Mouse (Mus musculus) brain, adult 2 months (tissue): ENCODE measurements around the gene Ldlr.
"Not testable (repeated sequence)": the region's sequence is repeated elsewhere in the genome, so short reads cannot be mapped to it uniquely, and the experiment has no call there.

ENCODE experiments used
- DNase-seq: peaks from one replicate; pipeline ENCODE4 v3.0.0; 2011; ENCODE audit warnings: low read depth, low spot score

Ldlr gene

DNA sequence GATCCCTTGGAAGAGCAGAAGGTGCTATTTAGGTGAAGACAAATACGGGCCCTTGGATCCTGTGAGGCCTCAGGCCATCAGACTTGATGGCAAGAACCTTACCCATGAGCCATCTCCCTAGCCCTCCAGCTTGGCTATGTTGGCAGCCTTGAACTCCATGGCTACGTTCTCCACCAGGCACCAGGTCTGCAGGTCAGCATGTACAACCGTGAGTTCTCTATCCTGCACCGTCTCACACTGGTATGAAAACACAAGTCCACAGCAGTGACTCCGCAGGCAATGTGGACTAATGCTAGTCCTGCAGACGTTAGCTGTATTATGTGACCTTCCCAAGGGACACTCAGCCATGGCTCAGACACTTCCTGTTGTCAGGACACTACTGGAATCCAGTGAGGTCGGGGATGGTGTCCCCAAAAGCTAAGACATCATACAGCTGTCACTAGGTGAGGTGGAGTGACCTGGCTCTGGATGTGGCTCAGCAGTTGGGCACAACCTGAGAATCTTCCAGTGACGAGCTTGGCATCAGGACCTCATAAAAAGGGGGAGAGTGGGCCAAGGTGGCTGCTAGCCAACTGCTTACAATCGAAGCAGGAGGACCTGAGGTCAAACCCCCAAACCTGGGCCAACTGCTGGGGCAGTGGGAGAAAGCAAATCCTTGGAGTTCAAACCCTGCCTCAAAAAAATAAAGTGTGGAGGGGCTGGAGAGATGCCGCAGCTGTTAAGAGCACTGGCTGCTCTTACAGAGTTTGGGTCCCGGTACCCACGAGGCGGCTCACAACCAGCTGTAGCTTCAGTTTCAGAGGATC lies 31.4 kb downstream of the Ldlr start:
- DNase-seq = no peak

DNA sequence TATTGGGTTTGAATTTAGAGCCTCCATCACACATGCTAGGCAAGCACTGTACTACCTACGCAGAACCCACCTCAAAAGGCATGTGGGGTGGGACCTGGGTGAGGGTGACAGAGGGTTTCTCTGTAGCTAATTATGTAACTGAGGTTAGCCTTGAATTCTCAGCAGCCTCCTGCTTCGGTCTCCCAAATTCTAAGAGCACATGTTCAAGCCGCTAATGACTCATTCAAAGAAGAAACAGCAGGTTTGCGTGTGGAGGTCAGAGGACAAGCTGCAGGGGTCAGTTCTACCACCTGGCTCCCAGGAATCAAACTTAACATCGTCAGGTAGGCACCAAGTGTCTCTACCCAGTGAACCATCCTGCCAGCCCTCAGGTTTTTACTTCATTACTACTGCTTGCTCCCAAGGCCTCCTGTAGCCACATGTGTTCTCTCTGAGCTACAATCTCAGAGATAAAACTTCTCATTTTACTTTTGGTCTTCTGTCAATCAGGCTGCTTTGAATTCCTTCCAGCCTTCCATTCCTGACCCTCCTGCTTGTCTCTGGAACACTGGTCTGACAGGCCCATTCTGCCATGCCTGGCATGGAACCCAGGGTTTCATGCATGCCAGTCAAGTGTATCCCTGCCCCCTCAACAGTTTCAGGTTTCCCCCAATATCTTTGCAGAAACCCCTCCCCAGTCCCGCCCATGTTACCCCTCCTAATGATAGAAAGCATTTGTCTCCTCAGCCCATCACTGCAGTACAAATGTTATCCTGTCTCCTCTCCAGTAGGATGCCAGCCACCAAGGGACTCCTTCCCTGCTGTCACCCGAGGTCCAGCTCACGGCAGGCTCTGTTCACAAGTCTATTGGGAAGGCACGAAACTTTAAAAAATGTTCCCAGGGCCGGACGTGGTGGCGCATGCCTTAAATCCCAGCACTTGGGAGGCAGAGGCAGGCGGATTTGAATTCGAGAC lies 35.6 kb downstream of the Ldlr start:
- no peak for DNase-seq

DNA sequence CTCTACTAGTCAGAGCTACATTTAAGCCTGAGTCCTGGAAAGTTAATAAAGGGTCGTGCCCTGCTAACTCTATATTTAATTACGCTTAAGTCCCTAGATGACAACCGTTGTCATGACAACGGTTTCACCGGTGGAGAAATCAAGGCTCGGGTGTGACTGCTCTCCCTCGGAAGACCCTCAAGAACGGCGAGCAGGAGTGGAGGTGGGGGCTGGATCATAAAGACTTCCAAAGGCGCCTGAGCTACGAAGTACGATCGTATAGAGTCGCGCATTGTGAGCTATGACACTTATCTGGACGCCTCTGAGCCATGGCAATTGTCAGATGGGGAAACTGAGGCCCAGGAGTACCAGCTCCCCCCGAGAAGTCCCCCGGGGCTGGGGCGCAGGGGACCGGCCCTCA lies 36.4 kb downstream of the Ldlr start:
- no peak for DNase-seq

DNA sequence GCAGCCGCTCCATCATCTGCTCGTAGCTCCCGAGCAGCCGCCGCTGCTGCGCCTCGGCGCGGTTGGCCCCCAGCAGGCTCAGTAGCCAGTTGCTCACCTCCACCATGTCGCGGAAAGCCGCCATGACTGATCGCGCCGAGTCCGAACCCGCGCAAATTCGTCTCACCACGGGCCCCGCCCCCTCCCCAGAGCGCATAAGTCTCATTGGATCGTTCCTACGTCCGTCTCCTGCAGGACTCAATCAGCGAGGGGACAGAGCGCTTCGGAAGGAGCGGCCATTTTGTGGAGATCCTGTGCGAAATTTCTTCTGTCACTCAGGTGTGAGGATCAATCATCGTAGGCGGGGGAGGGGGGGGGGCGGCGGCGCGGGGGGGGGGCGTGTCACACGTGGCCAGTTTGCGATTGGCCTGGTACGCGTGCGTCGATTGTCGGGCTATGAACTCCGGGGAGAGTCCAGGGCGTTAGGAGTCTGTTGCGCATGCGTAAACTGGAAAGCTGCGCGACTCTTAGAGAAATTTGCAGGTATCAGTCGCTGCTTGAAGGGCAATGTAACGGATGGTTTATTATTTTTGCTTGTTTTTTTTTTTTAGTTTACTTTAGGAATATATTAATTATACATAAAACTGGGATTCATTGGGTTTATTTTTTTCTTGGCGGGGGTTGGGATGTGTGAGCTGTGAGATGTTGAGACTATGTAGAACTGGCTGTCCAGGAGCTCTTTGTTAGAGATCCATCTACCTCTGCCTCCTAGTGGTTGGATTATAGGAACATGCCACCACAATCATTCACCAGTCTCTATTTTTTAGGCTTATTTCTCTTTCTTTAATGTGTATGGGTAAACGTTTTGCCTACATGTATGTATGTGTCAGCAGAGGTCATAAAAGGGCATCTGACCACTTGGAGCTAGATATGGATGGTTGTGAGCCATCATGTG lies 37.1 kb downstream of the Ldlr start, which contains the start of gene Spc24:
Spc24 (minus strand) TSS at position 149 of the 934 bp plus-strand sequence.
- peak; percentile 99 for DNase-seq

DNA sequence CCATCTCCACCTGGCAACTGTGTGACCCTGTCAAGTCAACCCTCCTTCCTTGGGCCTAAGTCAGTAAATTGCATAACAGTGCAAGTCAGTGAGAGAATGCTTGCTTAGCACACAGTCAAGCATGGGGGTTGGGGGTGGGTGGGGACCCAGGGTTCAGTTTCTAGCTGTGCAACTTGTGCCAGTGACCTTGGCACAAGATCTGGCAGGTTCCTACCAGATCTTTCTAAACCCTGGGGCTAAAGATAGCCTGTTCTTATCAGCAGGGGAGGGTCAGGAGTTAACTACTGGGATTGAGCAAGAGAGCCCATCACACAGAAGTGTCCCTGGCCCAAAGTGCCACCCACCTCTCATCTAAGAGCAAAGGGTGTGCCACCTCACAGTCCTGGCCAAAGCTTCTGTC lies 38.9 kb downstream of the Ldlr start:
- DNase-seq = no peak

DNA sequence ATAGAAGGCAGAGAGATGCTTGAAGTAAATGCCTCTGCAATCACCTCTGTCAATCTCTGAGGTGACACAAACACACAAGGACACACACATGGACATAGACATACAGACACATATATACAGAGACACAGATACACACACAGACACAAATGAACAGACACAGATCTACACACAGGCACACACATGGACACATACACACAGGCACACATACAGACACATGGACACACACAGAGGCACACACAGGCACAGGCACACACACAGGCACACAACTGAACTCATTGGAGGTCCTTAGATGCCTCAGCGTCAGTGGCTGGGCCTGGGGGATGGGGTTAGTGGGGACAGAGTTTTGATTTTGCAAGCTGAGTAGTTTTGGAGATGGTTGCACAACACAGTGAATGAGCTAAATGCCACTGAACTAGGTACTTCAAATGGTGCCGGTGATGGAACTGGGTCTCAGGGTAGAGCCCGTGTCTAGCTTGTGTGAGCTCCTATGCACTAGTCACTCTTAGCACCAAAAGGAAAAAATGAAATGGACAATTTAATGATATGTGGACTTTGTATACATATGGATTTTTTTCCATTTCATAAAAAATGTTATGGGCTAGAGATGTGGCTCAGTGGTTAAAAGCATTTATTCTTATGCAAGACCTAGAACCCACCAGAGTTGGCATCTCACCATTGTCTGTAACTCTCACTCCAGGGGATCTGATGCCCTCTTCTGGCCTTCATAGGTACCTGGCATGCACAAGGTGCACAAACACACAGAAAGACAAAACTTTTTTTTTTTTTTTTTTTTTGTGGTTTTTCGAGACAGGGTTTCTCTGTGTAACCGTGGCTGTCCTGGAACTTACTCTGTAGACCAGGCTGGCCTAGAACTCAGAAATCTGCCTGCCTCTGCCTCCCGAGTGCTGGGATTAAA lies 41.1 kb downstream of the Ldlr start:
- DNase-seq = no peak

DNA sequence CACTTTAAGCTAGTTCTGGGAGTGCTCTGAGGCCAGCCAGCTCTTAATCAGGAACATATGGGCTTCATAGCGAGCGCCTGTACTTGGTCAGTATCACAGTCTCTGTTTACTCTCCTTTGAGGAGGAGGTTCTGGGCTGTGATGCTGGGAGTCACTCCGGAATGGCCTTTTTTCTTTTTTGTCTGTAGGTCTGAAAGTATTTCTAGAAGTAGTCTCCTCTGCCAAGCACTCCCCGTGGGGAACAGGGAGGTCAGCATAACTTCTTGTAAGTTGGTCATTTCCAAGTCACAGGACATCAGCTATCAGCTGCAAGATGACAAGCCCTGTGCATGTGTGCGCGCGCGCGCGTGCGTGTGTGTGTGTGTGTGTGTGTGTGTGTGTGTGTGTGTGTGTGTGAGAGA lies 44.6 kb downstream of the Ldlr start:
- peak; percentile 89 for DNase-seq

DNA sequence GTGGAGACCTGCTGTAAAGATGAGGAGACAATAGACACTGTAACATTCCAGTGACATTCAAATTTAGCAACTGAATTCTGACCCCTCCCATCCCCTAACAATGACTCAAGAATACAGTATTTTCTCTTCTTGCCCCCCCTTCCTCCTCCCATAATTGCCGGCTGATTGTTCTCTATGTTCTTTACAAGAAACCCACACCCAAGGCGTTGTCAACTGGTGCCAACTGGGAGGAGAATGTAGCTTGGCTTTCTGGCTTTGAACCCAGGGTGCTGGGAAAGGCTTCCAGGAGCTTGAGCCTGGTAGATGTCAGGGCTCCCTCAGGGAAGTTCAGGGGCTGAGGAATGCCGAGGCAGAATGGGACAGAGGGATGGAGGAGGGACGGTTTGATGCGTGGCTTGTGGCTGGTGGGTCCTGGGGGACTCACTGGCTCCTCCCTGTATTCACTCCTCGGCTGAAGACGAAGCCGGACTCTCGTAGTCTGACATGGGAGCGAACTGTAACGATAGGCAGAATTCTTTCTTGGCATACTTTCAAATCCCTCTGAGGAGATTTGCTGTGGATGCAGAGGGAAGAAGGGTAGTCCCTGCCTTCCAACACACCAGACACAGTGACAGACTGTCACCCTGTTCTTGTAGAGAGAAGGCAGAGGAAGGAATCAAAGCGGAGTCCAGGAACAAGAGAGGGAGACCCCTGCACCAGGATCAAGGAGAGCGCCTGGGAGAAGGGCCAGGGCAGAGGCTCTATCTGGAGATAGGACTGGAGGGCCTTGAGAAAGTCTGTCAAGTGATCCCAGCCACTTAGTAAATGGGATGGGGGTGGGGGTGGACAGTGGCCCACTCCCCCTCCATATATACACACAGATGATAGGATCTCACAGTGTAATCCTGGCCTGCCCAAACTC lies 45.5 kb downstream of the Ldlr start:
- peak; percentile 64 for DNase-seq

DNA sequence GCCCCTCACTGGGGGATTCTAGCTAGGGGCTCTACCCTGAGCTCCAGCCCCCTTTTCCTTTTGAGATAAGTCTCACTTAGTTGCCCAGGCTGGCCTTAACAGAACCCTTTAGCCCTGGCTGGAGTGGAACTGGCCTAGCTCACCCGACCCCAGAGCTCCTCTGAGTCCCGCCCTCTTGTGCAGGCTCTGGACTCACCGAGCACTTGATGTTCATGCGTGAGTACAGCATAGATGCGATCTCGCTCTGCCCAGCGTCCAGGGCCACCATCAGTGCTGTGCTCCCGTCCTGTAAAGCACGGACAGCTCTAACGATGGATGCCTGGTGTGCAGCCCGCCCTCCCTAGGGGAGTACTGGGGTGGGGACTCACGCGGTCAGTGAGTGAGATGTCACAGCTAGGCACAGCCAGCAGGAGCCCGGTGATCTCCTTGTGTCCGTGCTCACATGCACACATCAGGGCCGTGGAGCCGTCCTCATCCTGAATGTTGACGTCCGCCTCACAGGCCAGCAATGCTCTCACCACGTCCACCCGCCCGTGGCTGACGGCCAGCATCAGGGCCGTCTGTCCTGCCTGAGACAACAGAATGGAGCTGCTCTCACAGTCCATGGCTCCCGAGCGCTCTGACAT lies 46.4 kb downstream of the Ldlr start:
- DNase-seq = peak; percentile 63

DNA sequence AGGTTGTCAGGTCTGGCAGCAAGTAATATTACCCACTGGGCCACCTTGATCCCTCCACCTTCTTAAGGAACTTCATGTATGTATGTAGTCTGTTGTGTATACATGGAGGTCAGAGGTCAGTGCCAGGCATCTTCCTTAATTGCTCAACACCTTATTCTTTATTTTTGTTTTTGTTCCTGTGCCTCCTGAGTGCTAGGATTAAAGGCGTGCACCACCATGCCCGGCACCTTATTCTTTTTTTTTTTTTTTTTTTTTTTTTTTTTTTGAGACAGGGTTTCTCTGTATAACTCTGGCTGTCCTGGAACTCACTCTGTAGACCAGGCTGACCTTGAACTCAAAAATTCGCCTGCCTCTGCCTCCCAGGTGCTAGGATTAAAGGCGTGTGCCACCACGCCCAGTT lies 50.1 kb downstream of the Ldlr start:
- not testable (repeated sequence) for DNase-seq

DNA sequence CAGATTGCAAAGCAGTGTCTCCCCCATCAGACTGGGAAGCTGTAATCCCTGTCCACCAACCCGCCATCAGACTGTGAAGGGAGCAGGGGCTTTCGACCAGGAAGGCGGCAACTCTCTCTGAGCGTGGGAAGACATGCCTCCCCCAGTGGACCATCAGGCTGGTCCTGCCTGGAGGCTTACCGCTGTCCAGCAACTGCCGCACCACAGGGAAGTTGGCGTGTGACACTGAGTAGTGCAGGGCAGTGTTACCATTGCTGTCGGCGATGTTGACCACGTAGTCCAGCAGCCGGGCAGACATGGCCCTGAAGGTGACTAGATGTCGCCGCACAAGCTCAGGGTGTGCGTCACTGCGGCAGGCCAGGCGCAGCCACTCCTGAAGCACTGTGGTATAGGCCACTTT lies 51.1 kb downstream of the Ldlr start:
- no peak for DNase-seq

DNA sequence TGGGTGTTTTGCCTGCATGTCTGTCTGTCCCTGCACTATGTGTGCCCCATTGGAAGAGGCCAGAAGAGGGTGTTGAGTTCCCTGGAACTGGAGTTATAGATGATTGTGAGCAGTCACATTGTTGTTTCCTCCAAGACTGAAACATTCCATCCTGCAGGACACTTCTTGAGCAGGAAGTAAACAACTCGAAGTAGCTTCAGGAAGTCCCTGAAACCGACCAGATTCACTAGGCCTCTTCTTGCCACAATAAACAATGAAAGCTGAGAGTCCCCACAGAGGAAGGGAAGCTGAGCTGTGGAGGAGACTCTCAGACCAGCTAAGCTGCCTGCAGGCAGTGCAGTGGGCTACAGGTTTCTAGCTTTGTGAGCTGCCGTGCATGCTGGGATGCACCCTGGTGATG lies 54.4 kb downstream of the Ldlr start:
- DNase-seq = no peak

DNA sequence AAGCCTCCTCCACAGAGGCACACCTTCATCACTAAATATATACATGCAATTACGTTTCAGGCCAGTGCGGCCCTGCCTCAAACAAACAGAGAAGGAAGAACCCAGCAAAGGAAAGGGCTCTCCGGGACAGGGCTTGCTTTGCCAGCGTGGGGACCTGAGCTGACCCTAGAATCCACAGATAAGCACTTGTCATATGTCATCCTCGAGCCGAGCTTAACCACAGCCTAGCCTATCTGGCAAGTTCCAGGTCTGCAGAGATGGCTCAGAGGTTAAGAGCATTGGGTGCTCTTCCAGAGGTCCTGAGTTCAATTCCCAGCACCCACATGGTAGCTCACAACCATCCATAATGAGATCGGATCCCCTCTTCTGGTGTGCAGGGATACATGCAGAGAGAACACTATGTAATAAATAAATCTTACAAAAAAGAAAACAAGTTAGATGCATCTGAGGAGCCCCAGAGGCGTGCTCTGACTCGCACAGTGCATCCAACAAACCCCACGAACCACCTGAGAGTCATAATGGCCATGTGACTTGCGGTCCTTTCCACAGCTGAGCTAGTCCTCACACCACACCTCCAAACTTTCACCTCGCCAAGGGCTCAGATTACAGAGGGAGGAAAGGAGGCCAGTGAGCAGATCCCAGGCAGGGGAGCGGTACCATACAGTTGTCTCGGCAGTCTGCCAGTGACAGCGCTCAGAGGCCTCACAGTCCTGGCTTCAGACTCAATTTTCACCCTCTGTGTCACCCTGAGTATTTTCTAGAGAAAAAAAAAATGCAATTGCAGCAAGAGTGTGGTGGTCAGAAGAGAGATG lies 58.6 kb downstream of the Ldlr start:
- peak; percentile 61 for DNase-seq

DNA sequence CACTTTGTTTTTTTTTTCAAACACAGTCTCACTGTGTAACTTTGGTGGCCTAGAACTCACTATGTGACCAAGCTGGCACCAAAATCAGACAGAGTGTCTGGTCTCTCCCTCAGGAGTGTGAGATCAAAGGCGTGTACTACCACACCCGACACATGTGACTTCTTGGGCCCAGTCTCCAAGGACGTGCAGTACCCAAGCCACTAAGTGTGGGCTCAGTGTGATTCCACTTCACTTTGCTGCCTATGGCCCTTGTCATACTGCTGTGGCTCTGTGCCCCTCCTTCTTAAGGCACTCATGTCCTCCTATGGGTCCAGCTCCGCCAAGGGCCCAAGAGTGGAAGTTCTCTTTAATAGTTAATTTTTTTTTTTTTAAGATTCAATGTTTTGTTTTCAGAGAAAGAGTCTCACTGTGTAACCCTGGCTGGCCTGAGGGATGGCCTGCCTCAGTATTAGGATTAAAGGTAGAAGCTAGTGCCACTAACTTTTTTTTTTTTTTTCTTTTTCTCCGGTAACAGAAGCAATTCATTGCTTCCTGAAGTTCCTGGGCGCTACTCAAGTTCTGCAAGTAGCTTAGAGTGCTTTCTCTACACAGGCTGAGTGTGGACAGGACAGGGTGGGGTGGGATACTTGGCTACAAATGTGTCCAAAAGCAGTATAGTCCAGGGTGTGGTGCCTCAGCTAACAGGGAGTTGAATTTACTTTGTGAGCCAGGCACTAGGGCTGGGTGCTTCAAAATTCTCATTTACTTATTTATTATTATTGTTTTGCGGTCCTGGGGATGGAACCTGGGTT lies 61.4 kb downstream of the Ldlr start:
- no peak for DNase-seq

DNA sequence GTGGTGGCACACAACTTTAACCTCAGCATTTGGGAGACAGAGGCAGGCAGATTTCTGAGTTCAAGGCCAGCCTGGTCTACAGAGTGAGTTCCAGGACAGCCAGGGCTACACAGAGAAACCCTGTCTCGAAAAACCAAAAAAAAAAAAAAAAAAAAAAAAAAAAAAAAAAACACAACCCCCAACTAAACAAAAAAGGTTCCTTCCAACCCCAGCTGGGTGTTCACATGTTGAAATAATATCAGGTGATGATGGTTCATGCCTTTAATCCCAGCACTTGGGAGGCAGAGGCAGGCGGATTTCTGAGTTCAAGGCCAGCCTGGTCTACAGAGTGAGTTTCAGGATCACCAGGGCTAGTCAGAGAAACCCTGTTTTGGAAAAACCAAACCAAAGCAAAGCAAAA lies 63.0 kb downstream of the Ldlr start:
- not testable (repeated sequence) for DNase-seq

DNA sequence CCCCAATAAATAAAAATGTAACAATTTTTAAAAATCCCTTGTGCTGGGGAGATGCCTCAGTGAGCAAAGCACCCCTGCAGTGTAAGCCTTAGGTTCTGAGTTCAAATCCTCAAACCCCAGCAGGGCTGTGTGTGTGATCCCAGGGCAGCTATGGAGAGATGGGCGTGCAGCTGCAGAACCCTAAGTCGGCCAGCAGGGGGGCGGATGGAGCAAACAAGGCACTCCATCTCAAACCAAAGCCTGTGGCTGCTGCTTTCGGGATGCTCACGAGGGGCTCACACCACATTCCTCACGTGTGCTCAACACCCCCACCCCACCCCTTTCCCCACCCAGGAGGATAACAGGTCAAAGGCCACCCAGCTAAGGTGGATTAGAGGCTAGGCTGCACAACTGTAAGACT lies 63.6 kb downstream of the Ldlr start:
- DNase-seq = peak; percentile 75

DNA sequence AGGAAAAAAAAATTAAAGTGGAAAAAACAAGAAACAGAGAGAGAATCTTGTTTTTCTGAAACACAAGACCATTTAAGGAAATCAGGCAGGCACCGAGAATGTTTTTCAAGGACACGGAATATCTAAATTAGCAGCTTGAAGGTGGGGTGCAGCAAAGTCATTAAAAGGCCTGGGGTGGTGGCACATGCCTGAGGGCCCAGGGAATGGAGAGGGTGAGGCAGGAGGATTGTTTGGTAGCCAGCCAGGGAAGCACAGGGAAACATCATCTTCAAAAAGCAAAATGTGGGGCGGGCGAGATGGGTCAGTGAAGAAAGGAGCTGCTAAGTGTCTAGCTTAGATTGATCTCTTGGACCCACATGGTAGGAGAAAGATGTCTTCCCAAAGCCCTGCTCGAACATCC lies 64.4 kb downstream of the Ldlr start:
- DNase-seq = no peak
